Mouse (Mus musculus): ENCODE results near the gene Ubox5. TPM values are rescaled to one million over a fixed set of nuclear protein-coding genes. Genes with fewer than 3 reads are reported as not detected.

Ubox5 gene
- total RNA-seq, 2 experiments from 2014 or later: 4.0 to 4.2 TPM

Other genes with a start within 250 kb of the Ubox5 start
- gene Cpxm1, start 232.5 kb downstream of the Ubox5 start, total RNA-seq (2021): 1 to 10 TPM; 3.9 to 4.2 TPM
- not detected for gene Gm28372, start 224.8 kb downstream of the Ubox5 start, total RNA-seq (2021)
- not detected for gene 1700020A23Rik, start 224.8 kb downstream of the Ubox5 start, total RNA-seq (2021)
- not detected for gene Tmem239, start 223.6 kb downstream of the Ubox5 start, total RNA-seq (2021)
- gene Vps16, start 205.7 kb downstream of the Ubox5 start, total RNA-seq (2021): 10 to 100 TPM; 21.9 to 26.6 TPM
- 1 to 10 TPM; 5.2 to 5.4 TPM for gene Pced1a, start 205.3 kb downstream of the Ubox5 start, total RNA-seq (2021)
- gene Ptpra, start 179.8 kb downstream of the Ubox5 start, total RNA-seq (2021): 10 to 100 TPM; 47.4 to 51.4 TPM
- 10 to 100 TPM; 73.0 to 73.7 TPM for gene Mrps26, start 66.3 kb downstream of the Ubox5 start, total RNA-seq (2021)
- gene Oxt, start 53.9 kb downstream of the Ubox5 start, total RNA-seq (2021): not detected
- gene Avp, start 47.5 kb downstream of the Ubox5 start, total RNA-seq (2021): 1 to 10 TPM; 2.1 to 2.7 TPM
- gene Fastkd5, start within 50 bp of the Ubox5 start, total RNA-seq (2021): 1 to 10 TPM; 7.7 to 8.5 TPM
- 1 to 10 TPM; 4.0 to 4.2 TPM for gene Lzts3, start 12.8 kb upstream of the Ubox5 start, total RNA-seq (2021)
- 10 to 100 TPM; 62.1 to 63.9 TPM for gene Ddrgk1, start 34.6 kb upstream of the Ubox5 start, total RNA-seq (2021)
- 10 to 100 TPM; 18.2 to 24.1 TPM for gene Itpa, start 37.6 kb upstream of the Ubox5 start, total RNA-seq (2021)
- under 1 TPM; 0.36 to 0.55 TPM for gene Slc4a11, start 67.5 kb upstream of the Ubox5 start, total RNA-seq (2021)

Data from heart, postnatal 25 days (tissue).